Mouse (Mus musculus) CH12.LX (cell line): ENCODE measurements at regions not wholly inside any gene's neighbourhood (a gene's known extent, or its start where the extent isn't known, plus 50 kb on each side); places are given as distances from the start of the nearest gene placed in this dataset.
A peak's percentile ranks its signal among the peaks of the same experiment; 100 is the strongest.

ENCODE experiments used
- DNase-seq: peaks from one replicate; pipeline ENCODE4 v3.0.0-alpha.2; 2013; ENCODE audit errors: extremely low read depth
- H3K27ac ChIP-seq: 2 replicates; pipeline ENCODE4 v1.5.1; 2012; ENCODE audit warnings: low read depth, mild to moderate bottlenecking, control low read depth, moderate library complexity; ENCODE audit not compliant: insufficient read depth
- H3K27me3 ChIP-seq: replicated peaks from 2 replicates; pipeline ENCODE3; 2012; ENCODE audit warnings: inconsistent platforms
- H3K36me3 ChIP-seq, 2 experiments: replicated peaks in 1 of 2; 2 replicates each; pipeline versions ENCODE3 to v1.6.1; 2012; ENCODE audit warnings: inconsistent platforms in 1 of 2, low read length in 1 of 2, mild to moderate bottlenecking in 1 of 2, mixed read lengths in 1 of 2, moderate library complexity in 1 of 2; ENCODE audit not compliant: control insufficient read depth in 1 of 2, insufficient read depth in 1 of 2
- H3K4me1 ChIP-seq, 2 experiments: 2 replicates each; pipeline ENCODE4 v1.6.1; 2012; ENCODE audit warnings: inconsistent platforms in 1 of 2, moderate library complexity in 1 of 2; ENCODE audit not compliant: insufficient read depth in 2 of 2, control insufficient read depth in 1 of 2
- H3K4me2 ChIP-seq: 2 replicates; pipeline ENCODE4 v1.6.1; 2012; ENCODE audit warnings: low read depth, mild to moderate bottlenecking, control low read depth; ENCODE audit not compliant: poor library complexity, insufficient read depth, severe bottlenecking
- H3K4me3 ChIP-seq, 3 experiments: fragments of 150-350 bp in 1 of 3; sonication (generic) in 1 of 3; replicated peaks in 1 of 3; 2 replicates each; pipeline versions ENCODE3 to v1.5.1; 2011 to 2012; ENCODE audit warnings: low read depth in 2 of 3, low read length in 2 of 3, mild to moderate bottlenecking in 2 of 3, moderate library complexity in 2 of 3, control low read depth in 1 of 3, improper control_type of control experiment in 1 of 3, inconsistent platforms in 1 of 3, mixed read lengths in 1 of 3; ENCODE audit not compliant: poor library complexity in 1 of 3
- H3K79me2 ChIP-seq: replicated peaks from 2 replicates; pipeline ENCODE4 v1.6.1; 2012; ENCODE audit warnings: mild to moderate bottlenecking, moderate library complexity; ENCODE audit not compliant: control insufficient read depth, poor library complexity, insufficient read depth, severe bottlenecking; ENCODE audit errors: extremely low read depth
- H3K9ac ChIP-seq: 2 replicates; pipeline ENCODE4 v1.6.1; 2012; ENCODE audit warnings: low read depth, mild to moderate bottlenecking, control low read depth, moderate library complexity; ENCODE audit not compliant: insufficient read depth
- H3K9me3 ChIP-seq: replicated peaks from 2 replicates; pipeline ENCODE3; 2012; ENCODE audit warnings: low read length, inconsistent platforms, mixed read lengths
- CHD1 ChIP-seq: IDR thresholded peaks from 2 replicates; pipeline ENCODE4 v1.6.1; 2012; ENCODE audit warnings: low read depth, low read length, improper control_type of control experiment, inconsistent platforms
- CTCF ChIP-seq, 2 experiments: IDR thresholded peaks in 1 of 2; conservative IDR thresholded peaks in 1 of 2; 2 replicates each; pipeline ENCODE4 v1.5.1; 2011 to 2012; ENCODE audit warnings: low read depth in 2 of 2, low read length in 2 of 2, improper control_type of control experiment in 1 of 2, inconsistent platforms in 1 of 2, mild to moderate bottlenecking in 1 of 2, moderate library complexity in 1 of 2
- E2F4 ChIP-seq: IDR thresholded peaks from 2 replicates; pipeline ENCODE4 v1.6.1; 2011; ENCODE audit warnings: low read depth, low read length, improper control_type of control experiment; ENCODE audit not compliant: insufficient replicate concordance
- EP300 ChIP-seq: IDR thresholded peaks from 2 replicates; pipeline ENCODE4 v1.6.1; 2011; ENCODE audit warnings: low read length, improper control_type of control experiment
- ETS1 ChIP-seq: conservative IDR thresholded peaks from 2 replicates; pipeline ENCODE4 v1.6.1; 2012; ENCODE audit warnings: low read depth, mild to moderate bottlenecking, inconsistent platforms, low read length, improper control_type of control experiment, moderate library complexity
- IRF4 ChIP-seq: IDR thresholded peaks from 2 replicates; pipeline ENCODE4 v1.6.1; 2014; ENCODE audit warnings: low read depth, mild to moderate bottlenecking, inconsistent platforms, low read length, improper control_type of control experiment
- JUN ChIP-seq: IDR thresholded peaks from 2 replicates; pipeline ENCODE4 v1.6.1; 2011; ENCODE audit warnings: low read depth, mild to moderate bottlenecking, low read length, improper control_type of control experiment, moderate library complexity; ENCODE audit not compliant: insufficient read depth
- JUND ChIP-seq: conservative IDR thresholded peaks from 2 replicates; pipeline ENCODE4 v1.6.1; 2011; ENCODE audit warnings: low read depth, low read length, improper control_type of control experiment
- MAX ChIP-seq: IDR thresholded peaks from 2 replicates; pipeline ENCODE4 v1.6.1; 2011; ENCODE audit warnings: low read length, improper control_type of control experiment
- MAZ ChIP-seq: IDR thresholded peaks from 2 replicates; pipeline ENCODE4 v1.6.1; 2012; ENCODE audit warnings: low read depth, mild to moderate bottlenecking, inconsistent platforms, low read length, improper control_type of control experiment, moderate library complexity
- NRF1 ChIP-seq: IDR thresholded peaks from 2 replicates; pipeline ENCODE4 v1.6.1; 2014; ENCODE audit warnings: low read depth, mild to moderate bottlenecking, inconsistent platforms, low read length, improper control_type of control experiment, moderate library complexity
- POLR2AphosphoS2 ChIP-seq: IDR thresholded peaks from 2 replicates; pipeline ENCODE4 v1.6.1; 2011; ENCODE audit warnings: low read depth, low read length, improper control_type of control experiment
- RAD21 ChIP-seq: IDR thresholded peaks from 2 replicates; pipeline ENCODE4 v1.6.1; 2011; ENCODE audit warnings: low read depth, mild to moderate bottlenecking, low read length, improper control_type of control experiment, moderate library complexity
- RCOR1 ChIP-seq: conservative IDR thresholded peaks from 2 replicates; pipeline ENCODE4 v1.6.1; 2012; ENCODE audit warnings: low read depth, mild to moderate bottlenecking, inconsistent platforms, low read length, improper control_type of control experiment
- TBP ChIP-seq: conservative IDR thresholded peaks from 2 replicates; pipeline ENCODE4 v1.6.1; 2011; ENCODE audit warnings: low read depth, low read length, improper control_type of control experiment
- UBTF ChIP-seq: IDR thresholded peaks from 2 replicates; pipeline ENCODE4 v1.6.1; 2012; ENCODE audit warnings: low read depth, mild to moderate bottlenecking, inconsistent platforms, low read length, improper control_type of control experiment, moderate library complexity
- USF1 ChIP-seq: IDR thresholded peaks from 2 replicates; pipeline ENCODE4 v1.6.1; 2014; ENCODE audit warnings: low read depth, mild to moderate bottlenecking, inconsistent platforms, low read length, improper control_type of control experiment
- USF2 ChIP-seq: conservative IDR thresholded peaks from 2 replicates; pipeline ENCODE4 v1.6.1; 2011; ENCODE audit warnings: low read depth, low read length, improper control_type of control experiment
- ZKSCAN1 ChIP-seq: IDR thresholded peaks from 2 replicates; pipeline ENCODE4 v1.6.1; 2012; ENCODE audit warnings: low read depth, inconsistent platforms, low read length, improper control_type of control experiment, borderline replicate concordance
- ZMIZ1 ChIP-seq: IDR thresholded peaks from 2 replicates; pipeline ENCODE4 v1.6.1; 2012; ENCODE audit warnings: low read depth, mild to moderate bottlenecking, inconsistent platforms, low read length, improper control_type of control experiment
- dilution Hi-C: fragments of 300-500 bp; cut with MboI; formaldehyde crosslinking; loops from 2 replicates; pipeline ENCODE4 v1.14.3; 2020; ENCODE audit warnings: low sequenced_read_pairs; ENCODE audit not compliant: extremely low pct_unique_long_range_greater_than_20kb, extremely low pct_ligation_motif_present
- in situ Hi-C: fragments of 300-500 bp; cut with MboI; formaldehyde crosslinking; loops from 3 replicates; pipeline ENCODE4 v1.14.3; 2019; ENCODE audit warnings: low sequenced_read_pairs, low pct_ligation_motif_present, low pct_unique_long_range_greater_than_20kb, mixed read lengths

DNA sequence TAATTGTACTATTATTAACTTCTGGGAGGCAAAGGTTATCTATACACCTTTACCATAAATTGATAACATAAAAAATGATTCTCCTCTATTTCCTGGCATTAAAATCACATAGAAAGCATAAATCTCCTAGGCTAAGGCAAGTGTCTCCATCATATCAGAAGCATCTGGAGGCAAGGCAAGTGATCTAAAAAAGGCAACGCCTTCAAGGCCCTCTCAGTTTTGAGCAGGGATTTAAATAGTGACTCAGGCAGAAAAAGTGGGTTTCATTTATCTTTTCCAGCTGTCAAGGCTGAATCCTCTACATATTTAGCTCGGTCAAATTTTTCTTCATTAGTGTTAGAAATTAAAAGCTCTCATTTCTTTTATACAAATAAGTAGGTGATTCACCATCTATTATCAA lies 430.0 kb upstream of the Gpc5 start:
- H3K9ac ChIP-seq: no peak overlapping the region
- H3K4me2 ChIP-seq: no peak overlapping the region
- H3K9me3 ChIP-seq: peaks cover 19% of the 10 kb centered on the region
- no peaks in the 10 kb centered on the region for H3K4me1 ChIP-seq
- no peaks in the 10 kb centered on the region for H3K79me2 ChIP-seq
- H3K4me3 ChIP-seq: no peak overlapping the region
- H3K27ac ChIP-seq: no peak overlapping the region
- in situ Hi-C loops: no loop called here
- no peaks in the 10 kb centered on the region for H3K36me3 ChIP-seq
- no peak for DNase-seq
- dilution Hi-C loops: no loop called here
- H3K27me3 ChIP-seq: no peaks in the 10 kb centered on the region
- TF ChIP-seq POLR2AphosphoS2: no peak
- no peak for TF ChIP-seq CHD1
- no peak for TF ChIP-seq USF2
- TF ChIP-seq MAX: no peak
- no peak for TF ChIP-seq EP300
- TF ChIP-seq ETS1: no peak
- no peak for TF ChIP-seq E2F4
- TF ChIP-seq JUND: no peak
- no peak for TF ChIP-seq ZMIZ1
- TF ChIP-seq ZKSCAN1: no peak
- TF ChIP-seq RCOR1: no peak

- no peaks in the 10 kb centered on the region for H3K27me3 ChIP-seq
- peaks cover 15% of the 10 kb centered on the region for H3K9me3 ChIP-seq
- H3K79me2 ChIP-seq: no peaks in the 10 kb centered on the region
- no peaks in the 10 kb centered on the region for H3K4me1 ChIP-seq
- DNase-seq: no peak
- H3K27ac ChIP-seq: no peak overlapping the region
- no peak overlapping the region for H3K4me3 ChIP-seq
- TF ChIP-seq RAD21: peak; percentile 7; the same call in 1 of the 2 replicates
- TF ChIP-seq CTCF (conservative IDR thresholded peaks at IDR 0.05 in 1 of 2, IDR thresholded peaks at IDR 0.05 in 1 of 2; ENCODE audit: low read depth in 2 of 2, low read length in 2 of 2): no peak
- H3K4me2 ChIP-seq: no peak overlapping the region
- no peak overlapping the region for H3K9ac ChIP-seq
- dilution Hi-C loops: no loop called here
- in situ Hi-C loops: no loop called here
- H3K36me3 ChIP-seq: no peaks in the 10 kb centered on the region
These were observed 406.9 kb upstream of the Gpc5 start for GRCm38 (mm10) chr14:114685133-114685532.

DNA sequence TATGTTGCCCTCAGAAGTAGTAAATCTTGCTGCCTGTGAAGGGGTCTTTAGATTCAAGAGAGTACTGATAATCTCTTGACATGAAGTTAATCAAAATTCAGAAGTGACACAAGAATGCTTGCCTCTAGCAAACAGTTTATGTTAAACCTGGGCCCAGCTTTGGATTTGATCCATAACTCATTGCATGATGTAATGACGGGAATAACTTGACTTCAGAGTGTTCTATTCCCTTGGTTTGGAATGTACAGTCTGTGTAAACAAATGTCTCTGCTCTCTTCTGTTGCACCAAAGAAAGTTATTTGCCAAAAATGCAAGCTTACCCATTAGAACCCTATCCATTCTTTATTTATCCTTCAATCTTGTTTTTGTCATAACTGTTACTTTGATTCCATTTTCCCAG lies 397.1 kb upstream of the Gpc5 start:
- Histone ChIP-seq H3K4me1 (no peaks in the 10 kb centered on the region), H3K4me2 (no peak overlapping the region), H3K9me3 (peaks cover 39% of the 10 kb centered on the region), H3K36me3 (no peaks in the 10 kb centered on the region), H3K79me2 (no peaks in the 10 kb centered on the region), H3K4me3 (no peak overlapping the region), H3K9ac (no peak overlapping the region), H3K27me3 (no peaks in the 10 kb centered on the region), H3K27ac (no peak overlapping the region)
- no peak for DNase-seq
- in situ Hi-C loops (no loop called here), dilution Hi-C loops (no loop called here)
- TF ChIP-seq IRF4 (no peak), JUND (no peak), MAZ (no peak), USF1 (no peak), JUN (no peak), NRF1 (no peak), UBTF (no peak), CHD1 (no peak), TBP (no peak), USF2 (no peak)
